Mouse (Mus musculus): ENCODE results near the gene Cpsf6. TPM values are rescaled to one million over a fixed set of nuclear protein-coding genes. Genes with fewer than 3 reads are reported as not detected.
A peak's percentile ranks its signal among the peaks of the same experiment; 100 is the strongest.

Gene Cpsf6
- polyA plus RNA-seq, 1 experiment from 2014 or later, result 38.6 TPM

DNA sequence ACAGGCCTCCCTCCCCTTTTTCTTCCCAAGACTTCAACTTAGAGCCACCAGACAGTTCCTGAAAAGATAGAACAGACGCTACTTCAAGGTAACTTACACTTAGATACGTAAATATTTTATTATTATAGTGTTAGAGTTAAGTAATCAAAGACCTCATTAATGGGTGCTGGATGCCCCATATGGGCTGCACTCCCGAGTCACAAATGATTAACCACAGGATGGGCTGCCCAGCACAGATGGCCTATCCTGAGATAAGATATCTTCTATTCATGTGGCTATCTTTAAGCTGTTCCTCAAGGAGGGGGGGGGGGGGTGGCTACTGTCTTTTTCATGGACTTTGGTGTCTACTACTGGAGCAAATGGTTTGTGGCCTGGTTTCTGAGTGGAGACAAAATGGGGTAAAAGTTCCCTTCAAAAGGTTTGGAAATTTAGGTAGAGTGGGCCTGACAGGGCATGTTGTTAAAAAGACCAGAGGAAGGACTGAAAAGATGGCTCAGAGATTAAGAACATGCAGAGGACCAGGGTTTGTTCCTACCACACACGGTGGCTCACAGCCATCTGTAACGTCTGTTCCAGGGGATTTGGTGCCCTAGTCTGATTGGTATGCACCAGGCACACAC is 79.8 kb downstream of the Cpsf6 start:
- no peak for TF ChIP-seq EP300 (IDR thresholded peaks at IDR 0.05; ENCODE audit: low read depth)
- no peak for TF ChIP-seq CTCF (IDR thresholded peaks at IDR 0.05; ENCODE audit: low read depth)
- no peak for DNase-seq
- Histone ChIP-seq H3K9ac (replicated peaks) (no peak overlapping the region), H3K27me3 (ENCODE audit: insufficient read depth, low read length) (no peaks in the 10 kb centered on the region), H3K9me3 (ENCODE audit: low read length) (no peaks in the 10 kb centered on the region), H3K4me1 (ENCODE audit: insufficient read depth) (peaks cover 9% of the 10 kb centered on the region; the same call in 1 of the 2 replicates), H3K4me3 (ENCODE audit: low read depth, low read length) (no peak overlapping the region), H3K36me3 (replicated peaks; ENCODE audit: insufficient read depth, low read length) (no peaks in the 10 kb centered on the region), H3K4me2 (ENCODE audit: low read depth, low read length) (no peak overlapping the region), H3K27ac (ENCODE audit: low read depth) (no peak overlapping the region)
- no peak for ATAC-seq
- WGBS (ENCODE audit: insufficient replicate concordance), result 55% methylated on average over 5 of the region's 5 CpGs

GRCm38 (mm10) chr10:117299106-117299505 is 80.7 kb downstream of the Cpsf6 start:
- no peaks in the 10 kb centered on the region for H3K9me3 ChIP-seq (ENCODE audit: low read length)
- H3K4me1 ChIP-seq (ENCODE audit: insufficient read depth), result peaks cover 9% of the 10 kb centered on the region; the same call in 1 of the 2 replicates
- DNase-seq (no peak), ATAC-seq (no peak)
- H3K27ac ChIP-seq (ENCODE audit: low read depth), result peak overlapping the region; percentile 66; the same call in 1 of the 2 replicates
- no peaks in the 10 kb centered on the region for H3K27me3 ChIP-seq (ENCODE audit: insufficient read depth, low read length)
- H3K36me3 ChIP-seq (replicated peaks; ENCODE audit: insufficient read depth, low read length), result no peaks in the 10 kb centered on the region
- H3K9ac ChIP-seq (replicated peaks), result no peak overlapping the region
- TF ChIP-seq CTCF (IDR thresholded peaks at IDR 0.05; ENCODE audit: low read depth) (no peak), EP300 (IDR thresholded peaks at IDR 0.05; ENCODE audit: low read depth) (no peak)
- WGBS (ENCODE audit: insufficient replicate concordance), result 85% methylated on average over 4 of the region's 4 CpGs
- 0 out of 2 replicates have a peak overlapping the region, but pooled peaks have one; percentile 19 for H3K4me2 ChIP-seq (ENCODE audit: low read depth, low read length)
- no peak overlapping the region for H3K4me3 ChIP-seq (ENCODE audit: low read depth, low read length)

DNA sequence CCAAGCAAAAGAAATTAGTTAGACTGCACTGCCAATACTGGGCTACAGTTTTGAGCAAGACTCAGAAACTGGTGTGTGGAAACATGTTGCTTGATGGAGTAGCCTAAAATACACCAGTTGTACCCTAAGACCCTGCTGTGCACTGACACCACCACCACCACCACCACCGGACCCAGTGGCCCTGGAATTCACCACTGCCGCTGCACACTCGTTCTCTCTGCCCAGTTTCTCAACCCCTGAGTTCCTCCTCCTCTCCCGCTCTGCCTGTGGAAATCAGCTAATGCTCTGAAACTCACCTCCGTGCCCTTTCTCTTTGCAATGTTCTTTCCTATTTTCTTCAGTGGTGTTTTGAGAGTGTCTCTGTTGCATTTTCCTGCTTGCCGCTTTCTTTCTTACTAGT is 81.5 kb downstream of the Cpsf6 start:
- H3K27ac ChIP-seq (ENCODE audit: low read depth), result peak overlapping the region; percentile 66
- H3K9ac ChIP-seq (replicated peaks), result no peak overlapping the region
- H3K27me3 ChIP-seq (ENCODE audit: insufficient read depth, low read length), result no peaks in the 10 kb centered on the region
- TF ChIP-seq CTCF (IDR thresholded peaks at IDR 0.05; ENCODE audit: low read depth) (no peak), EP300 (IDR thresholded peaks at IDR 0.05; ENCODE audit: low read depth) (no peak)
- H3K9me3 ChIP-seq (ENCODE audit: low read length), result no peaks in the 10 kb centered on the region
- 68% methylated on average over 6 of the region's 6 CpGs for WGBS (ENCODE audit: insufficient replicate concordance)
- H3K4me3 ChIP-seq (ENCODE audit: low read depth, low read length), result no peak overlapping the region
- DNase-seq (no peak), ATAC-seq (no peak)
- H3K4me2 ChIP-seq (ENCODE audit: low read depth, low read length), result peak overlapping the region; percentile 40
- peaks cover 4% of the 10 kb centered on the region; the same call in 1 of the 2 replicates for H3K4me1 ChIP-seq (ENCODE audit: insufficient read depth)
- H3K36me3 ChIP-seq (replicated peaks; ENCODE audit: insufficient read depth, low read length), result no peaks in the 10 kb centered on the region

Other genes with a start within 250 kb of the Cpsf6 start
- 7.7 and 8.0 TPM in 2 replicates for gene Frs2, start 231.5 kb downstream of the Cpsf6 start, polyA plus RNA-seq (2015; fragmentation: Nextera tagmentation; extraction: Ambion mirVana)
- gene Yeats4, start 155.5 kb downstream of the Cpsf6 start, polyA plus RNA-seq (2015; fragmentation: Nextera tagmentation; extraction: Ambion mirVana), result 31.2 and 32.2 TPM in 2 replicates
- not detected in 2 replicates for gene 9530003J23Rik, start 141.3 kb downstream of the Cpsf6 start, polyA plus RNA-seq (2015; fragmentation: Nextera tagmentation; extraction: Ambion mirVana)
- 542 and 556 TPM in 2 replicates for gene Lyz2, start 97.7 kb downstream of the Cpsf6 start, polyA plus RNA-seq (2015; fragmentation: Nextera tagmentation; extraction: Ambion mirVana)
- gene Lyz1, start 87.1 kb downstream of the Cpsf6 start, polyA plus RNA-seq (2015; fragmentation: Nextera tagmentation; extraction: Ambion mirVana), result 0.42 and 0.85 TPM in 2 replicates
- gene Cpm, start 249.5 kb upstream of the Cpsf6 start, polyA plus RNA-seq (2015; fragmentation: Nextera tagmentation; extraction: Ambion mirVana), result 7.0 and 7.7 TPM in 2 replicates